Comparison of ENCODE assay signal across 8 mouse cellular contexts in the genomic region with DNA sequence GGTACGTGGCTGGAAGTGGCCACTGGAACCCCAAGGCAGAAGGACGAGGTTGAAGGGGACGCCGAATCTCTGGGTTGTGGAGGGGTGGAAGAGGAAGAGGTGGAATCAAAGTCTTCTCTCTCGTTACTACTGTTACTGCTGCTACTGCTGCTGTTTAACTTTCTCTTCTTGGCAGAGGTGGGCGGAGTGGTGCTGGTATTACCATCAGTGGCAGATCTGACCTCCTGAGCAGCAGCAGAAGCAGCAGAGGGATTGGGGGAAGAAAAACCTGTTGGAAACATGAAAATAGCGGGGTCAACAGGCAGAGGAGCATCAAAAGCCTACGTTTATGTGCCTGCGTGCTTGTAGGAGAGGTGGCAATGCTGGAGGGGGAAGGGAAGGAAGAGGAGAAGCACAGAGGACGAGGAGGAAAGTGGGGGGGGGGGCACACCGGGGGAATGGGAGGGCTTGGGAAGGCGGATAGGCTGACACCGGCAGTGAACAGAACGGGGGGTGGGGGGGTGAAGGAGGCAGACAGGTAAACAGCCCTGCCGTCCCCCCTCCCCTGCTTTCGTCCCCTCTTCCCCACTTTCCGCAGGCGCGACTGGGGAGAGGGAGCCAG. TPM values are rescaled to one million over a fixed set of nuclear protein-coding genes. Genes with fewer than 3 reads are reported as not detected.
A peak's percentile ranks its signal among the peaks of the same experiment; 100 is the strongest.
DNase-seq lines count a peak whose midpoint lies in the region; ATAC-seq and TF ChIP-seq lines count a peak whose summit lies in the region.

No protein-coding gene starts in this region.

- H3K9ac ChIP-seq in lung, embryonic 14.5 days, result peak overlapping the region; percentile 66

- TF ChIP-seq CTCF in layer of hippocampus, adult 2 months (conservative IDR thresholded peaks at IDR 0.05), result no peak
- no peak for TF ChIP-seq CTCF in lung, embryonic 14.5 days (IDR thresholded peaks at IDR 0.05; ENCODE audit: low read depth)
- no peak for TF ChIP-seq CTCF in olfactory bulb, adult 2 months (IDR thresholded peaks at IDR 0.05; ENCODE audit: insufficient read depth, low read depth, low read length)

- peak overlapping the region; percentile 97 for H3K27ac ChIP-seq in layer of hippocampus, adult 2 months
- H3K27ac ChIP-seq in lung, embryonic 14.5 days (ENCODE audit: low read depth), result peak overlapping the region; percentile 96; the same call in 1 of the 2 replicates
- H3K27ac ChIP-seq in olfactory bulb, adult 2 months (ENCODE audit: insufficient read depth, low read depth, low read length), result peak overlapping the region; percentile 32

- H3K9me3 ChIP-seq in lung, embryonic 14.5 days (ENCODE audit: low read depth, low read length), result no peaks in the 10 kb centered on the region

- H3K27me3 ChIP-seq in lung, embryonic 14.5 days (ENCODE audit: insufficient read depth, low read length), result no peaks in the 10 kb centered on the region

- no peaks in the 10 kb centered on the region for H3K4me1 ChIP-seq in lung, embryonic 14.5 days (ENCODE audit: insufficient read depth)
- no peaks in the 10 kb centered on the region for H3K4me1 ChIP-seq in olfactory bulb, adult 2 months (ENCODE audit: control insufficient read depth, insufficient read depth, low read length)

- DNase-seq in B cell, adult 2 months, result peak; percentile 30 to 38
- DNase-seq in T-cell, adult 2 months (ENCODE audit: low spot score), result peak; percentile 35
- DNase-seq in heart, postnatal 36 days, result peak; percentile 18 to 32
- peak; percentile 11 to 14 for DNase-seq in layer of hippocampus, adult 2 months (ENCODE audit: low spot score in 2 of 2)
- peak; percentile 15 for DNase-seq in lung, embryonic 14.5 days
- DNase-seq in yolk sac, embryonic 10.5 days (ENCODE audit: low spot score), result no peak

- H3K4me3 ChIP-seq in layer of hippocampus, adult 2 months, result peak overlapping the region; percentile 74
- peak overlapping the region; percentile 50 for H3K4me3 ChIP-seq in lung, embryonic 14.5 days (ENCODE audit: low read depth, low read length)
- peak overlapping the region; percentile 87 for H3K4me3 ChIP-seq in olfactory bulb, adult 2 months (ENCODE audit: insufficient read depth, low read depth, low read length)

- peaks cover 15% of the 10 kb centered on the region for H3K36me3 ChIP-seq in lung, embryonic 14.5 days (ENCODE audit: insufficient read depth)

- peak; percentile 43 for ATAC-seq in erythroid progenitor cell, adult 5-6 weeks (replicated peaks; ENCODE audit: low FRiP score, poor library complexity, severe bottlenecking)
- peak; percentile 1; the same call in 1 of the 2 replicates for ATAC-seq in lung, embryonic 14.5 days (ENCODE audit: insufficient read depth)

- H3K4me2 ChIP-seq in lung, embryonic 14.5 days, result peak overlapping the region; percentile 71

- 18% methylated on average over 12 of the region's 19 CpGs for WGBS in lung, embryonic 14.5 days
- WGBS in olfactory bulb, adult 2 months, result 13% methylated on average over 17 of the region's 19 CpGs

- intact Hi-C loops in heart, postnatal 36 days (cut with DNase I), result loop anchor here (5.0 kb wide), 1 partner anchor 38 kb away; the partner anchor contains the start of gene Mcts1

- TF ChIP-seq POLR2A in olfactory bulb, adult 2 months (IDR thresholded peaks at IDR 0.05; ENCODE audit: insufficient read depth, low read depth, low read length), result no peak

RNA-seq across cellular contexts. Expression of gene Cul4b, which starts 12.0 kb away (rescaled TPM):
- total RNA-seq in erythroid progenitor cell, adult 5-6 weeks (2015; ENCODE audit: low replicate concordance), result 14.8 and 16.8 TPM in 2 replicates
- total RNA-seq in erythroid progenitor cell, adult 5-6 weeks (2017; ENCODE audit: low replicate concordance), result 9.3 and 14.2 TPM in 2 replicates
- total RNA-seq in heart, postnatal 36 days (2021), result 10 to 100 TPM; 14.3 TPM
- total RNA-seq in layer of hippocampus, adult 2 months (2021), result 10 to 100 TPM; 34.5 to 36.4 TPM
- polyA plus RNA-seq in lung, embryonic 14.5 days (2014; fragmentation: Nextera tagmentation; extraction: Ambion mirVana), result 35.1 and 39.9 TPM in 2 replicates
- polyA plus RNA-seq in olfactory bulb, adult 2 months (2012; ENCODE audit: insufficient read depth, insufficient read length, low replicate concordance, missing spikeins), result not detected in 2 replicates

RNA-seq across cellular contexts. Expression of gene Mcts1, which starts 36.3 kb away (rescaled TPM):
- total RNA-seq in erythroid progenitor cell, adult 5-6 weeks (2015; ENCODE audit: low replicate concordance), result 17.2 and 35.0 TPM in 2 replicates
- 0.91 and 8.5 TPM in 2 replicates for total RNA-seq in erythroid progenitor cell, adult 5-6 weeks (2017; ENCODE audit: low replicate concordance)
- 10 to 100 TPM; 40.2 to 42.9 TPM for total RNA-seq in heart, postnatal 36 days (2021)
- 10 to 100 TPM; 83.9 to 92.8 TPM for total RNA-seq in layer of hippocampus, adult 2 months (2021)
- 78.2 and 82.0 TPM in 2 replicates for polyA plus RNA-seq in lung, embryonic 14.5 days (2014; fragmentation: Nextera tagmentation; extraction: Ambion mirVana)
- polyA plus RNA-seq in olfactory bulb, adult 2 months (2012; ENCODE audit: insufficient read depth, insufficient read length, low replicate concordance, missing spikeins), result not detected in 2 replicates

Comparison
In these comparisons a context has a peak if more than half of its experiments do, and no peak if none do; other contexts are left out.
1. H3K27ac ChIP-seq: peak in every context shown above with its lines; median percentile 97 in layer of hippocampus, adult 2 months; 96 in lung, embryonic 14.5 days; 32 in olfactory bulb, adult 2 months.